Mouse (Mus musculus): ENCODE measurements around the gene Camk1d.

DNA sequence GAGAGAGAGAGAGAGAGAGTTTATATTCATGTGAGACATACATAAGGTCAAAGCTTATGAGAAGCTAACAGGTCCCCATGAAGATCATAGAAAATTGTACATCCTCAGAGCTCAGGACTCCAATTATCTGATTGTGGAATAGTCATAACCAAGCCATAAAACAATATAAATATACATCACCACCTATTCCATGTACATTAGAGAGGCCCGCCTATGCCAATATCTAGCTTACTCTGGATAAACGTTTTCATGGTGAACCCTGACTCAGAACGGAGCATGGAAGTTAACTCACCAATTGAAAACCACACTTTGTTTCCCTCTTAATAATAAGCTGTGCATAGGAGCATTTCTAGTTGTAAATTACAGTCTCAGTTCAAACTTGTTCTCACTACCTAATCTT is 288.7 kb downstream of the Camk1d start:
- TF ChIP-seq POLR2A (IDR thresholded peaks at IDR 0.05; ENCODE audit: insufficient read depth, low read length), result no peak
- TF ChIP-seq CTCF (IDR thresholded peaks at IDR 0.05; ENCODE audit: low read depth, low read length), result no peak

Measured in ES-Bruce4 (cell line).